Mouse (Mus musculus) liver, embryonic 14.5 days (tissue): Measurements from ENCODE around the gene Mdm4. TPM values are rescaled to one million over a fixed set of nuclear protein-coding genes. Genes with fewer than 3 reads are reported as not detected.
"Not testable (repeated sequence)": the region's sequence is repeated elsewhere in the genome, so short reads cannot be mapped to it uniquely, and the experiment has no call there.

Source experiments
- ATAC-seq: fragments of 200-750 bp; cut with Nextera tagmentation; 2 replicates; pipeline ENCODE4 v1.8.0; 2017; ENCODE audit warnings: moderate number of reproducible peaks, mild to moderate bottlenecking, moderate library complexity; ENCODE audit not compliant: insufficient read depth
- DNase-seq, 3 experiments: peaks; one replicate each; pipeline ENCODE4 v3.0.0-alpha.2; 2012 to 2013; ENCODE audit warnings: low read depth in 3 of 3, low spot score in 3 of 3
- H3K27ac ChIP-seq: fragments of 300-500 bp; sonication (generic); 2 replicates; pipeline ENCODE4 v1.5.1; 2014; ENCODE audit warnings: moderate library complexity, mild to moderate bottlenecking, control low read depth, inconsistent platforms
- H3K27me3 ChIP-seq: fragments of 300-500 bp; sonication (generic); 2 replicates; pipeline ENCODE4 v1.6.1; 2014; ENCODE audit warnings: mild to moderate bottlenecking, low read length, moderate library complexity; ENCODE audit not compliant: control insufficient read depth, insufficient read depth
- H3K36me3 ChIP-seq: fragments of 300-500 bp; sonication (generic); replicated peaks from 2 replicates; pipeline ENCODE4 v1.6.1; 2014; ENCODE audit warnings: low read depth; ENCODE audit not compliant: control insufficient read depth, insufficient read depth
- H3K4me1 ChIP-seq, 2 experiments: fragments of 200-500 bp in 1 of 2; fragments of 300-500 bp in 1 of 2; sonication (generic) in 1 of 2; replicated peaks; 2 replicates each; pipeline ENCODE4 v1.6.1; 2012 to 2014; ENCODE audit warnings: antibody characterized with exemption in 1 of 2, inconsistent platforms in 1 of 2, low read length in 1 of 2; ENCODE audit not compliant: control insufficient read depth in 2 of 2, insufficient read depth in 2 of 2
- H3K4me2 ChIP-seq: fragments of 300-500 bp; sonication (generic); 2 replicates; pipeline ENCODE4 v1.6.1; 2014; ENCODE audit warnings: low read depth, mild to moderate bottlenecking, control low read depth, moderate library complexity
- H3K4me3 ChIP-seq, 2 experiments: fragments of 200-500 bp in 1 of 2; fragments of 300-500 bp in 1 of 2; sonication (generic) in 1 of 2; 2 replicates each; pipeline ENCODE4 v1.5.1; 2012 to 2014; ENCODE audit warnings: low read depth in 2 of 2, low read length in 2 of 2, mild to moderate bottlenecking in 2 of 2, control low read depth in 1 of 2, inconsistent platforms in 1 of 2, moderate library complexity in 1 of 2; ENCODE audit not compliant: insufficient read depth in 1 of 2
- H3K9ac ChIP-seq: fragments of 300-500 bp; sonication (generic); replicated peaks from 2 replicates; pipeline ENCODE4 v1.6.1; 2014; ENCODE audit warnings: mild to moderate bottlenecking, control low read depth, moderate library complexity
- H3K9me3 ChIP-seq: fragments of 300-500 bp; sonication (generic); 2 replicates; pipeline ENCODE4 v1.6.1; 2016; ENCODE audit warnings: low read length, mixed read lengths; ENCODE audit not compliant: control insufficient read depth
- CTCF ChIP-seq: IDR thresholded peaks from 2 replicates; pipeline ENCODE4 v1.5.1; 2016; ENCODE audit warnings: antibody characterized with exemption, low read depth, control low read depth
- EP300 ChIP-seq: IDR thresholded peaks from 2 replicates; pipeline ENCODE4 v1.6.1; 2016; ENCODE audit warnings: antibody characterized with exemption, low read depth
- WGBS: fragments of 180-500 bp; shearing (Covaris S2); extraction: QIAGEN DNeasy Blood & Tissue Kit; methylation state at CpG from one replicate; pipeline ENCODE4 v1.1.7; 2014; ENCODE audit not compliant: insufficient replicate concordance; 5-methylcytosine and 5-hydroxymethylcytosine counted together
- polyA plus RNA-seq, 2 experiments: library from polyadenylated mRNA; depleted of rRNA in 1 of 2; stranded (reverse) in 1 of 2; unstranded in 1 of 2; fragments of >200 nt; fragmentation: Nextera tagmentation in 1 of 2; extraction: Ambion mirVana in 1 of 2; gene quantifications; 2 replicates each; pipeline versions ENCODE4 v1.2.1 to v1.2.3; 2012 to 2014

Mdm4 gene
- polyA plus RNA-seq, 2 experiments = 11.6 to 25.9 TPM

- no peaks in the 10 kb centered on the region for H3K9me3 ChIP-seq
- peak overlapping the region; percentile 58 for H3K9ac ChIP-seq
- peak; percentile 41; the same call in 1 of the 2 replicates for ATAC-seq
- no peak overlapping the region for H3K27ac ChIP-seq
- H3K4me1 ChIP-seq = 0 out of 4 replicates have a peak, but pooled peaks cover 0 to 4% of the 10 kb centered on the region in 2 experiments
- DNase-seq = no peak
- H3K27me3 ChIP-seq = peaks cover 28% of the 10 kb centered on the region
- under 1% methylated on average over 40 of the region's 40 CpGs for WGBS
- no peak for TF ChIP-seq EP300
- no peak for TF ChIP-seq CTCF
- H3K36me3 ChIP-seq = no peaks in the 10 kb centered on the region
- H3K4me3 ChIP-seq = peak overlapping the region; percentile 61 to 66
- peak overlapping the region; percentile 88 for H3K4me2 ChIP-seq
These were observed 16.1 kb upstream of the Mdm4 start for GRCm38 (mm10) chr1:133046441-133046931.

- H3K9me3 ChIP-seq = no peaks in the 10 kb centered on the region
- peak overlapping the region; percentile 58 for H3K9ac ChIP-seq
- H3K4me1 ChIP-seq = 0 out of 4 replicates have a peak, but pooled peaks cover 0 to 4% of the 10 kb centered on the region in 2 experiments
- TF ChIP-seq CTCF = peak; percentile 26; the same call in 1 of the 2 replicates
- no peak for TF ChIP-seq EP300
- DNase-seq = no peak
- ATAC-seq = peak; percentile 72
- H3K36me3 ChIP-seq = no peaks in the 10 kb centered on the region
- H3K27ac ChIP-seq = no peak overlapping the region
- H3K4me2 ChIP-seq = peak overlapping the region; percentile 88
- under 1% methylated on average over 61 of the region's 71 CpGs for WGBS
- peaks cover 28% of the 10 kb centered on the region for H3K27me3 ChIP-seq
- H3K4me3 ChIP-seq = peak overlapping the region; percentile 61 to 66
These were observed 15.6 kb upstream of the Mdm4 start for GRCm38 (mm10) chr1:133045861-133046440.

GRCm38 (mm10) chr1:133045011-133045860 is 14.9 kb upstream of the Mdm4 start, which contains the start of gene Pik3c2b:
Pik3c2b (plus strand) TSS chr1:133045667.
- Histone ChIP-seq H3K9ac (peak within 1 kb of the TSS; percentile 58), H3K4me3 (peak within 1 kb of the TSS; percentile 61 to 66), H3K27me3 (peaks cover 28% of the 10 kb centered on the region), H3K9me3 (no peaks in the 10 kb centered on the region), H3K27ac (no peak within 1 kb of the TSS), H3K4me2 (peak within 1 kb of the TSS; percentile 88), H3K4me1 (0 out of 4 replicates have a peak, but pooled peaks cover 0 to 4% of the 10 kb centered on the region in 2 experiments), H3K36me3 (no peaks in the 10 kb centered on the region)
- TF ChIP-seq CTCF (no peak), EP300 (no peak)
- no peak for ATAC-seq
- WGBS = 7% methylated on average over 15 of the region's 15 CpGs
- DNase-seq = no peak

DNA sequence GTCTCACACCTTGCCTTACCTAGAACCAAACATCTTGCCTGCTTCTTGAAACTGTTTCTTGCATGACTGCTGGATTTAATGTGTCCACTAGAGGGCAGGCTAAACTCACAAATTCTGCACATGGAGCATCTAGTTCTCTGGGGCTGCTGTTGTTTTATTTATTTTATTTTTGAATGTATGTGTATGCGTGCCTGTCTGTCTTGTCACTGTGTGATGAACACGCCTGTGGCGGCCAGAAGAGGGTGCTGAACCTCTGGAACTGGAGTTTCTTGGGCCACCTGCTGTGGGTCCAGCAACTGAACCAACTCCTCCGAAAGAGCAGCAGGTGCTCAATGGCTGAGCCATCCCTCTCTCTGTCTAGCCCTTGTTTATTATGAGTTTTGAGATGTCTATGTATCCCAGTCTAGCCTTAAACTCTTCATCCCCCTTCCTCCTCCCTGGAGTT is 9.2 kb upstream of the Mdm4 start:
- no peak overlapping the region for H3K4me3 ChIP-seq
- WGBS = 14% methylated on average over 4 of the region's 4 CpGs
- peak; percentile 40; the same call in 1 of the 2 replicates for ATAC-seq

GRCm38 (mm10) chr1:133034682-133035081 is 4.3 kb upstream of the Mdm4 start:
- DNase-seq, H3K4me1 ChIP-seq, H3K9ac ChIP-seq, ATAC-seq, H3K36me3 ChIP-seq, H3K4me2 ChIP-seq, H3K9me3 ChIP-seq, H3K4me3 ChIP-seq, H3K27ac ChIP-seq, H3K27me3 ChIP-seq: not testable (repeated sequence)
- WGBS = 53% methylated on average over 7 of the region's 7 CpGs

More for the DNA sequence above, 9.2 kb upstream of the Mdm4 start:
- DNase-seq = peak; percentile 58 to 66 (median 60)
- Histone ChIP-seq H3K9me3 (no peaks in the 10 kb centered on the region), H3K4me1 (no peaks in the 10 kb centered on the region), H3K27ac (no peak overlapping the region), H3K4me2 (no peak overlapping the region), H3K9ac (no peak overlapping the region), H3K27me3 (0 out of 2 replicates have a peak, but pooled peaks cover under 1% of the 10 kb centered on the region), H3K36me3 (no peaks in the 10 kb centered on the region)
- TF ChIP-seq CTCF (peak; percentile 89), EP300 (no peak)
